Mouse (Mus musculus): ENCODE measurements around the gene Plekhg5.

Gene Plekhg5

GRCm38 (mm10) chr4:152068166-152068724 is 4.1 kb upstream of the Plekhg5 start:
- in situ Hi-C loops (cut with MboI, MseI): no loop called here

GRCm38 (mm10) chr4:152069245-152069644 is 3.1 kb upstream of the Plekhg5 start:
- in situ Hi-C loops (cut with MboI, MseI): no loop called here

GRCm38 (mm10) chr4:152070494-152071396 is 1.6 kb upstream of the Plekhg5 start:
- in situ Hi-C loops (cut with MboI, MseI): no loop called here

- in situ Hi-C loops (cut with MboI, MseI): no loop called here
Observed at GRCm38 (mm10) chr4:152072655-152073054, 357 bp downstream of the Plekhg5 start.

- in situ Hi-C loops (cut with MboI, MseI): no loop called here
Observed at GRCm38 (mm10) chr4:152073715-152074114, 1.4 kb downstream of the Plekhg5 start.

GRCm38 (mm10) chr4:152074548-152074947 is 2.2 kb downstream of the Plekhg5 start:
- in situ Hi-C loops (cut with MboI, MseI): no loop called here

GRCm38 (mm10) chr4:152077191-152077590 is 4.9 kb downstream of the Plekhg5 start:
- in situ Hi-C loops (cut with MboI, MseI): loop anchor here in 1 of 2 experiments (5.0 kb wide), 1 partner anchor 1915 kb away; no protein-coding TSS in a partner anchor

- in situ Hi-C loops (cut with MboI, MseI): loop anchor here in 1 of 2 experiments (5.0 kb wide), 1 partner anchor 1916 kb away; no protein-coding TSS in a partner anchor
Observed at GRCm38 (mm10) chr4:152078105-152078530, 5.8 kb downstream of the Plekhg5 start.

GRCm38 (mm10) chr4:152079261-152079660 is 7.0 kb downstream of the Plekhg5 start:
- in situ Hi-C loops (cut with MboI, MseI): loop anchor here in 1 of 2 experiments (5.0 kb wide), 1 partner anchor 1917 kb away; no protein-coding TSS in a partner anchor

- in situ Hi-C loops (cut with MboI, MseI): loop anchor here in 1 of 2 experiments (5.0 kb wide), 1 partner anchor 1918 kb away; no protein-coding TSS in a partner anchor
Observed at GRCm38 (mm10) chr4:152079931-152080330, 7.6 kb downstream of the Plekhg5 start.

GRCm38 (mm10) chr4:152083611-152084220 is 11.4 kb downstream of the Plekhg5 start:
- in situ Hi-C loops (cut with MboI, MseI): no loop called here

- in situ Hi-C loops (cut with MboI, MseI): no loop called here
Observed at GRCm38 (mm10) chr4:152084616-152085015, 12.3 kb downstream of the Plekhg5 start.

GRCm38 (mm10) chr4:152086505-152087210 is 14.4 kb downstream of the Plekhg5 start:
- in situ Hi-C loops (cut with MboI, MseI): no loop called here

- in situ Hi-C loops (cut with MboI, MseI): no loop called here
Observed at GRCm38 (mm10) chr4:152087211-152088081, 15.1 kb downstream of the Plekhg5 start.

- in situ Hi-C loops (cut with MboI, MseI): no loop called here
Observed at GRCm38 (mm10) chr4:152088133-152088532, 15.8 kb downstream of the Plekhg5 start.

- in situ Hi-C loops (cut with MboI, MseI): no loop called here
Observed at GRCm38 (mm10) chr4:152088556-152089120, 16.3 kb downstream of the Plekhg5 start.

- in situ Hi-C loops (cut with MboI, MseI): no loop called here
Observed at GRCm38 (mm10) chr4:152090191-152090590, 17.9 kb downstream of the Plekhg5 start.

- in situ Hi-C loops (cut with MboI, MseI): no loop called here
Observed at GRCm38 (mm10) chr4:152092751-152093293, 20.5 kb downstream of the Plekhg5 start.

GRCm38 (mm10) chr4:152094233-152094632 is 21.9 kb downstream of the Plekhg5 start:
- in situ Hi-C loops (cut with MboI, MseI): no loop called here

All from T-helper 17 cell (primary cell).